Mouse (Mus musculus) adrenal gland, adult 2 months (tissue): ENCODE measurements at regions not wholly inside any gene's neighbourhood (a gene's known extent, or its start where the extent isn't known, plus 50 kb on each side); places are given as distances from the start of the nearest gene placed in this dataset.
A peak's percentile ranks its signal among the peaks of the same experiment; 100 is the strongest.
"Not testable (repeated sequence)": the region's sequence is repeated elsewhere in the genome, so short reads cannot be mapped to it uniquely, and the experiment has no call there.

Experiments used
- DNase-seq: peaks from one replicate; pipeline ENCODE4 v3.0.0; 2021

GRCm38 (mm10) chr19:51355701-51356100, 677.3 kb upstream of the Sorcs1 start:
- DNase-seq = no peak

GRCm38 (mm10) chr19:51340491-51340890, 662.0 kb upstream of the Sorcs1 start:
- DNase-seq = no peak

GRCm38 (mm10) chr19:51330010-51330409, 651.6 kb upstream of the Sorcs1 start:
- DNase-seq = no peak

GRCm38 (mm10) chr19:51303708-51304107, 625.3 kb upstream of the Sorcs1 start:
- DNase-seq = no peak

GRCm38 (mm10) chr19:51296631-51297030, 618.2 kb upstream of the Sorcs1 start:
- not testable (repeated sequence) for DNase-seq

- DNase-seq = no peak
Observed at GRCm38 (mm10) chr19:51268978-51269556, 590.6 kb upstream of the Sorcs1 start.

- no peak for DNase-seq
Observed at GRCm38 (mm10) chr19:51240295-51240864, 561.9 kb upstream of the Sorcs1 start.

- no peak for DNase-seq
Observed at GRCm38 (mm10) chr19:51238181-51238523, 559.7 kb upstream of the Sorcs1 start.

- no peak for DNase-seq
Observed at GRCm38 (mm10) chr19:51237509-51238180, 559.2 kb upstream of the Sorcs1 start.

- no peak for DNase-seq
Observed at GRCm38 (mm10) chr19:51232525-51232924, 554.1 kb upstream of the Sorcs1 start.

GRCm38 (mm10) chr19:51226932-51227331, 548.5 kb upstream of the Sorcs1 start:
- no peak for DNase-seq

GRCm38 (mm10) chr19:51201391-51201790, 522.9 kb upstream of the Sorcs1 start:
- DNase-seq = peak; percentile 7
